Mouse (Mus musculus): Measurements from ENCODE around the gene Aox1. TPM values are rescaled to one million over a fixed set of nuclear protein-coding genes. Genes with fewer than 3 reads are reported as not detected.

Aox1 gene
- polyA plus RNA-seq, 1 experiment = 2.4 TPM

- Histone ChIP-seq H3K36me3 (ENCODE audit: control insufficient read depth, insufficient read depth) (peaks cover 9% of the 10 kb centered on the region), H3K4me3 (no peak overlapping the region), H3K79me2 (ENCODE audit: control insufficient read depth, insufficient read depth) (no peaks in the 10 kb centered on the region), H3K27me3 (ENCODE audit: control insufficient read depth, insufficient read depth, insufficient read length) (no peaks in the 10 kb centered on the region), H3K4me2 (ENCODE audit: low read depth) (no peak overlapping the region), H3ac (ENCODE audit: control insufficient read depth, insufficient read length) (no peak overlapping the region)
- TF ChIP-seq CEBPB (IDR thresholded peaks at IDR 0.05; ENCODE audit: insufficient read depth, poor library complexity, severe bottlenecking) = no peak
- TF ChIP-seq TCF12 (IDR thresholded peaks at IDR 0.05; ENCODE audit: insufficient read depth, poor library complexity, severe bottlenecking) = no peak
- TF ChIP-seq MYOG (IDR thresholded peaks at IDR 0.05; ENCODE audit: control insufficient read depth in 1 of 3, insufficient read depth in 1 of 3, insufficient read length in 2 of 3, low read depth in 2 of 3) = no peak
- TF ChIP-seq POLR2A (IDR thresholded peaks at IDR 0.05; ENCODE audit: insufficient read length, low read depth) = no peak
- TF ChIP-seq SRF (IDR thresholded peaks at IDR 0.05; ENCODE audit: control insufficient read depth, insufficient read length, low read depth) = no peak
- no peak for TF ChIP-seq MAX (IDR thresholded peaks at IDR 0.05; ENCODE audit: low read depth)
- no peak for TF ChIP-seq POLR2AphosphoS2 (IDR thresholded peaks at IDR 0.05; ENCODE audit: insufficient read length, low read depth)
- TF ChIP-seq E2F4 (IDR thresholded peaks at IDR 0.05; ENCODE audit: insufficient read depth) = no peak
- TF ChIP-seq USF1 (IDR thresholded peaks at IDR 0.05; ENCODE audit: low read depth) = no peak
- TF ChIP-seq MYOD1 (IDR thresholded peaks at IDR 0.05; ENCODE audit: control insufficient read depth in 1 of 3, insufficient read length in 2 of 3, low read depth in 2 of 3) = no peak
- TF ChIP-seq REST (IDR thresholded peaks at IDR 0.05; ENCODE audit: insufficient read depth, insufficient read length) = no peak
- no peak for TF ChIP-seq TCF3 (IDR thresholded peaks at IDR 0.05; ENCODE audit: insufficient read length, low read depth)
Observed at GRCm38 (mm10) chr1:58049126-58049525, 19.4 kb downstream of the Aox1 start.

GRCm38 (mm10) chr1:58055598-58055997 lies 25.9 kb downstream of the Aox1 start:
- Histone ChIP-seq H3K27me3 (ENCODE audit: control insufficient read depth, insufficient read depth, insufficient read length) (no peaks in the 10 kb centered on the region), H3ac (ENCODE audit: control insufficient read depth, insufficient read length) (no peak overlapping the region), H3K4me2 (ENCODE audit: low read depth) (no peak overlapping the region), H3K36me3 (ENCODE audit: control insufficient read depth, insufficient read depth) (peaks cover 21% of the 10 kb centered on the region), H3K79me2 (ENCODE audit: control insufficient read depth, insufficient read depth) (no peaks in the 10 kb centered on the region), H3K4me3 (no peak overlapping the region)
- TF ChIP-seq CEBPB (IDR thresholded peaks at IDR 0.05; ENCODE audit: insufficient read depth, poor library complexity, severe bottlenecking) = no peak
- TF ChIP-seq MYOD1 (IDR thresholded peaks at IDR 0.05; ENCODE audit: control insufficient read depth in 1 of 3, insufficient read length in 2 of 3, low read depth in 2 of 3) = no peak
- TF ChIP-seq POLR2AphosphoS2 (IDR thresholded peaks at IDR 0.05; ENCODE audit: insufficient read length, low read depth) = no peak
- no peak for TF ChIP-seq USF1 (IDR thresholded peaks at IDR 0.05; ENCODE audit: low read depth)
- TF ChIP-seq E2F4 (IDR thresholded peaks at IDR 0.05; ENCODE audit: insufficient read depth) = no peak
- TF ChIP-seq MYOG (IDR thresholded peaks at IDR 0.05; ENCODE audit: control insufficient read depth in 1 of 3, insufficient read depth in 1 of 3, insufficient read length in 2 of 3, low read depth in 2 of 3) = no peak
- TF ChIP-seq POLR2A (IDR thresholded peaks at IDR 0.05; ENCODE audit: insufficient read length, low read depth) = no peak
- no peak for TF ChIP-seq SRF (IDR thresholded peaks at IDR 0.05; ENCODE audit: control insufficient read depth, insufficient read length, low read depth)
- no peak for TF ChIP-seq TCF3 (IDR thresholded peaks at IDR 0.05; ENCODE audit: insufficient read length, low read depth)
- no peak for TF ChIP-seq REST (IDR thresholded peaks at IDR 0.05; ENCODE audit: insufficient read depth, insufficient read length)

GRCm38 (mm10) chr1:58056074-58056807 lies 26.5 kb downstream of the Aox1 start:
- Histone ChIP-seq H3ac (ENCODE audit: control insufficient read depth, insufficient read length) (no peak overlapping the region), H3K79me2 (ENCODE audit: control insufficient read depth, insufficient read depth) (no peaks in the 10 kb centered on the region), H3K4me3 (no peak overlapping the region), H3K27me3 (ENCODE audit: control insufficient read depth, insufficient read depth, insufficient read length) (no peaks in the 10 kb centered on the region), H3K36me3 (ENCODE audit: control insufficient read depth, insufficient read depth) (peaks cover 21% of the 10 kb centered on the region), H3K4me2 (ENCODE audit: low read depth) (no peak overlapping the region)
- TF ChIP-seq MYOG (IDR thresholded peaks at IDR 0.05; ENCODE audit: control insufficient read depth in 1 of 3, insufficient read depth in 1 of 3, insufficient read length in 2 of 3, low read depth in 2 of 3) = no peak
- no peak for TF ChIP-seq CEBPB (IDR thresholded peaks at IDR 0.05; ENCODE audit: insufficient read depth, poor library complexity, severe bottlenecking)
- TF ChIP-seq MAX (IDR thresholded peaks at IDR 0.05; ENCODE audit: low read depth) = no peak
- no peak for TF ChIP-seq USF1 (IDR thresholded peaks at IDR 0.05; ENCODE audit: low read depth)
- TF ChIP-seq MYOD1 (IDR thresholded peaks at IDR 0.05; ENCODE audit: control insufficient read depth in 1 of 3, insufficient read length in 2 of 3, low read depth in 2 of 3) = no peak
- no peak for TF ChIP-seq E2F4 (IDR thresholded peaks at IDR 0.05; ENCODE audit: insufficient read depth)
- TF ChIP-seq TCF3 (IDR thresholded peaks at IDR 0.05; ENCODE audit: insufficient read length, low read depth) = no peak
- no peak for TF ChIP-seq TCF12 (IDR thresholded peaks at IDR 0.05; ENCODE audit: insufficient read depth, poor library complexity, severe bottlenecking)

GRCm38 (mm10) chr1:58056939-58057338 lies 27.2 kb downstream of the Aox1 start:
- Histone ChIP-seq H3K79me2 (ENCODE audit: control insufficient read depth, insufficient read depth) (no peaks in the 10 kb centered on the region), H3K4me2 (ENCODE audit: low read depth) (no peak overlapping the region), H3K4me3 (no peak overlapping the region), H3K36me3 (ENCODE audit: control insufficient read depth, insufficient read depth) (peaks cover 22% of the 10 kb centered on the region), H3K27me3 (ENCODE audit: control insufficient read depth, insufficient read depth, insufficient read length) (no peaks in the 10 kb centered on the region), H3ac (ENCODE audit: control insufficient read depth, insufficient read length) (no peak overlapping the region)
- no peak for TF ChIP-seq MYOG (IDR thresholded peaks at IDR 0.05; ENCODE audit: control insufficient read depth in 1 of 3, insufficient read depth in 1 of 3, insufficient read length in 2 of 3, low read depth in 2 of 3)
- no peak for TF ChIP-seq E2F4 (IDR thresholded peaks at IDR 0.05; ENCODE audit: insufficient read depth)
- no peak for TF ChIP-seq POLR2A (IDR thresholded peaks at IDR 0.05; ENCODE audit: insufficient read length, low read depth)
- no peak for TF ChIP-seq USF1 (IDR thresholded peaks at IDR 0.05; ENCODE audit: low read depth)
- TF ChIP-seq MAX (IDR thresholded peaks at IDR 0.05; ENCODE audit: low read depth) = no peak
- TF ChIP-seq CEBPB (IDR thresholded peaks at IDR 0.05; ENCODE audit: insufficient read depth, poor library complexity, severe bottlenecking) = no peak

GRCm38 (mm10) chr1:58058846-58059245 lies 29.1 kb downstream of the Aox1 start:
- TF ChIP-seq REST (IDR thresholded peaks at IDR 0.05; ENCODE audit: insufficient read depth, insufficient read length) (no peak), MAX (IDR thresholded peaks at IDR 0.05; ENCODE audit: low read depth) (no peak), CEBPB (IDR thresholded peaks at IDR 0.05; ENCODE audit: insufficient read depth, poor library complexity, severe bottlenecking) (no peak), USF1 (IDR thresholded peaks at IDR 0.05; ENCODE audit: low read depth) (no peak), POLR2AphosphoS2 (IDR thresholded peaks at IDR 0.05; ENCODE audit: insufficient read length, low read depth) (no peak), POLR2A (IDR thresholded peaks at IDR 0.05; ENCODE audit: insufficient read length, low read depth) (no peak), MYOD1 (IDR thresholded peaks at IDR 0.05; ENCODE audit: control insufficient read depth in 1 of 3, insufficient read length in 2 of 3, low read depth in 2 of 3) (no peak), TCF3 (IDR thresholded peaks at IDR 0.05; ENCODE audit: insufficient read length, low read depth) (no peak), TCF12 (IDR thresholded peaks at IDR 0.05; ENCODE audit: insufficient read depth, poor library complexity, severe bottlenecking) (no peak), MYOG (IDR thresholded peaks at IDR 0.05; ENCODE audit: control insufficient read depth in 1 of 3, insufficient read depth in 1 of 3, insufficient read length in 2 of 3, low read depth in 2 of 3) (no peak), E2F4 (IDR thresholded peaks at IDR 0.05; ENCODE audit: insufficient read depth) (no peak), SRF (IDR thresholded peaks at IDR 0.05; ENCODE audit: control insufficient read depth, insufficient read length, low read depth) (no peak)
- no peaks in the 10 kb centered on the region for H3K79me2 ChIP-seq (ENCODE audit: control insufficient read depth, insufficient read depth)
- no peak overlapping the region for H3ac ChIP-seq (ENCODE audit: control insufficient read depth, insufficient read length)
- peaks cover 22% of the 10 kb centered on the region for H3K36me3 ChIP-seq (ENCODE audit: control insufficient read depth, insufficient read depth)
- H3K4me3 ChIP-seq = no peak overlapping the region
- no peak overlapping the region for H3K4me2 ChIP-seq (ENCODE audit: low read depth)
- H3K27me3 ChIP-seq (ENCODE audit: control insufficient read depth, insufficient read depth, insufficient read length) = no peaks in the 10 kb centered on the region

Measured in myocyte (in vitro differentiated cells).